Mouse (Mus musculus): ENCODE measurements around the gene Med27. TPM values are rescaled to one million over a fixed set of nuclear protein-coding genes. Genes with fewer than 3 reads are reported as not detected.

Med27 gene
- polyA plus RNA-seq, 1 experiment from 2014 or later = 53.8 TPM

DNA sequence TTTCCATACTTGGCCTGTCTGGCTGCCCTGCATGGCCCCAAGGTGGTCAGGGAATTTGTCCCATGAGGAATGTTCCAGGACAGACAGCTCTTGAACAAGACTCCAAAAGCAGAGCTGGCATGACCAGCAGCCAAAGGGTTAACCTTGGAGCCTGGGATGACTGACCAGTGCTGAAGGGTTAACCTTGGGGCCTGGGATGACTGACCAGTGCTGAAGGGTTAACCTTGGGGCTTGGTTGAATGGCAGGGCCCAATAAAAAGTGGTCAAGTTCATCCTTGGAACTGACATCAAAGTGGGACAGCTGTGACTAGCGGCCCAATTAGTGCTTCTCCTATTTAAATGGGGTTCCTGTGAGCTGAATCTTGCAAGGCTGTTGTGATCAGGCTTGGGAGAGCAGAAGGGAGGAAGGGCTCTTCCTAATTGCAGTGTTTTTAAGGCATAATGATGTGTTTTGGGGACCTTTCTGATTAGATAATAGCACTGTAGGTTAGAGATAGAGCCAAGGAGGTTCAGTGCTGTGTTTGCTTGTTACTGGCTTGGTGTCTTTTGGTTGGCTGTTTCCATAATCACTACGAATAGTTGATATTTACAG is 97.1 kb downstream of the Med27 start:
- H3K27ac ChIP-seq = no peak overlapping the region
- no peak for DNase-seq (ENCODE audit: low spot score)
- no peak overlapping the region for H3K4me3 ChIP-seq
- H3K9me3 ChIP-seq = no peaks in the 10 kb centered on the region
- no peaks in the 10 kb centered on the region for H3K27me3 ChIP-seq (ENCODE audit: insufficient read depth, poor library complexity, severe bottlenecking)
- H3K4me1 ChIP-seq = peaks cover 37% of the 10 kb centered on the region
- WGBS = 86% methylated on average over 2 of the region's 2 CpGs
- H3K36me3 ChIP-seq = no peaks in the 10 kb centered on the region

DNA sequence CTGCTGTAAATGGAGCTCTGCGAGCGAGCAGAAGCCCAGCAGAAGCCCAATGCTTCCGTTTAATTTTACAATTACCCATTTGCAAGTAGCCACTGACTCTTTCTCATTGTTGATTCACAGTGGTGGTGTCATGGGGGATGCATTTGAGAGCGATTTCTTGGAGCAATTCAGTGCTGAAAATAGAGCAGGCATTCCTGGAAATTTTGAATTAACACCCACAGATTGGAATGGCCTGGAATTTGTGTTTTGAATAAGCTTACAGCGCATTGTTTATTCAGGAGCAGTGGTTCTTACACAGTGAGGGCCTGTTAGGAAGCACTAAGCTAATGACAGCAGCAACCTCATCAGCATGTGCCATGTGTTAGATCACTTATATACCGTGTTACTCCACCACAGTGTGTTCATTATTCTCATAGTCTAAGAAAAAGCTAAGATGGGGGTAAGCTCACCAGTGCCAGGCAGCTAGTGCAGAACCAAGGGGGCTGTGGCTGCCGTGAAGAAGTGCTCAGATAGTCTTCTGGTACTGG is 101.9 kb downstream of the Med27 start:
- no peak for DNase-seq (ENCODE audit: low spot score)
- no peaks in the 10 kb centered on the region for H3K9me3 ChIP-seq
- peaks cover 26% of the 10 kb centered on the region for H3K4me1 ChIP-seq
- no peak overlapping the region for H3K27ac ChIP-seq
- H3K36me3 ChIP-seq = no peaks in the 10 kb centered on the region
- 80% methylated on average over 7 of the region's 7 CpGs for WGBS
- no peaks in the 10 kb centered on the region for H3K27me3 ChIP-seq (ENCODE audit: insufficient read depth, poor library complexity, severe bottlenecking)
- no peak overlapping the region for H3K4me3 ChIP-seq

DNA sequence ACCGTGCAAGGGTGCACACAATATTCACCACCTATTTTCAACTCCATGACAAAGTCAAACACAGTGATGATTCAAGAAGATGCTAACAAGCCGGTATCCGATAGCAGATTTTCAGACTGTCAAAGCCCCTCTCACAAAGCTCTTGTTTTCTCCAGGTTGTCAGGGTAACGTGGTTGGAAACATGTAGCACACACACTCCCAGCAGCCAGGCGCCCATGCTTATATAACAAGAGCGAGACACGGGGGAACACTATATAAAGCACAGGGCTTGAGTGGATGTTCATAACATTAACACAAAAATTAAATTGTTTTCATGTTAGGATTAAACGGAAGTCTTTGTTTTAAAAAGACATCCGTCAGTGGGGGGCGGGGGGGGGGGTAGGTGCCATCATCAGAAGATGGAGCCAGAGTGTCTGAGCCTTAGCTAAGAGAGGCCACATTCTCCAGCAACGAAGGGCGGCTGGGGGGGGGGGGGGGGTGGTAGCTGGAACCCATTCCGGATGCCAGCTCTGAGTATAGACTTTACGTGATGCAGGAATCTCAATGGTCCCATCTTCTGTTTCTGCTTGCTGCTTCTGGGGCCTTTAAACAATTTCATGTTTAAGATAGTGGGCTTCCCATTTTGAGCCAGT is 104.9 kb downstream of the Med27 start:
- Histone ChIP-seq H3K36me3 (no peaks in the 10 kb centered on the region), H3K9me3 (no peaks in the 10 kb centered on the region), H3K27me3 (ENCODE audit: insufficient read depth, poor library complexity, severe bottlenecking) (no peaks in the 10 kb centered on the region), H3K4me3 (no peak overlapping the region), H3K27ac (no peak overlapping the region), H3K4me1 (peaks cover 32% of the 10 kb centered on the region)
- no peak for DNase-seq (ENCODE audit: low spot score)
- WGBS = 80% methylated on average over 14 of the region's 14 CpGs

DNA sequence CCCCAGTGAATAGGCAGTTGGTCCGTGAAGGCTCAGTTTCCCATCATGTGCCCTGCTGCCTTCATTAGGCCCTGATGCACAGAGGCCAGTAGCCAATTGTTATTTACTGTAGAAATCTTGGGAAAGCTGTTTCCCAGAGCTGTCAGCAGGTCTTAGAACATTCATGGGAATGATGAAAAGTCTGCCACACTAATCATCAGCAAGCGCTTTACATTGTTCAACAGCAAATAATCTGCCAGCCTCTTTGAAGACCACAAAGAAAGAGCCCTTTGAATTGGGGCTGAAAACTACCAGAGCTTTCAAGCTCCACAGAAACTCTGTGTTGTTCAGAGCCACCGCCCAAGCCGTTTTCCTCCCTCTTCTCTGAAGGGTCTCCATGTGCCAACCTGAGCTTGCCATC is 106.8 kb downstream of the Med27 start:
- WGBS = 76% methylated on average over 4 of the region's 4 CpGs
- DNase-seq (ENCODE audit: low spot score) = no peak
- Histone ChIP-seq H3K27me3 (ENCODE audit: insufficient read depth, poor library complexity, severe bottlenecking) (no peaks in the 10 kb centered on the region), H3K4me1 (peaks cover 38% of the 10 kb centered on the region), H3K9me3 (no peaks in the 10 kb centered on the region), H3K36me3 (0 out of 2 replicates have a peak, but pooled peaks cover 3% of the 10 kb centered on the region), H3K4me3 (no peak overlapping the region), H3K27ac (no peak overlapping the region)

DNA sequence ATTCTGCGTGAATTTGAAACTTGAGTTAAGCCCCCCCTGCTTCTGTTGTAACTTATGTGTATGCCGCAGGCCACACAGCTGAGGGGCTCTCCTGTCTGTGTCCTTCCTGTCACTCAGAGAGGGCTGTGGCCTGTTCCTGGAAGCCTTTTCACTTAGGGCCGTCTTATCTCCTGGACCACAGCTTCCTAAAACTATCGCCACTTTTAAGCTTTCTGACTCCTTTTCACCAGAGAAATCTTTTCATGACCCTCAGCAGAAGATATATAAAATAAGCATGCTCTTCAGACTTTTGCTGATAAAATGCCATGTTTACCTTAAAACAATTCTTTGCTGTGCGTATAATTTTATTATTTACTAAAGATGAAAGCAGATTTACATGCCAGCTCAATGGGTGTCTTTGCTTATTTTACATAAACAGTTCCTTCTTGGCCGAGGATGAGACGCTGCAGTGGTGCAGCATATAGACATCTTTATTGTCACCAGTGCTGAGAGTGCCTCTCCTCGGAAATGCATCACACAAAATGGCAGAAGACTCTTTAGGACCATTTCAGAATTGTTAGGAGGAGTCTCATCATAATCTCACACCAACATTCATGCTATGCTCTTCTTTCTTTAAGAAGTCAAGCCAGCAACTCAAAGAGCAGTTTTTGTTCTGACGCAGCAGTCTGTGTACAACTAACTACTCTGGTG is 110.2 kb downstream of the Med27 start:
- Histone ChIP-seq H3K4me3 (no peak overlapping the region), H3K4me1 (peaks cover 30% of the 10 kb centered on the region), H3K27me3 (ENCODE audit: insufficient read depth, poor library complexity, severe bottlenecking) (no peaks in the 10 kb centered on the region), H3K27ac (peak overlapping the region; percentile 6; the same call in 1 of the 2 replicates), H3K9me3 (no peaks in the 10 kb centered on the region), H3K36me3 (0 out of 2 replicates have a peak, but pooled peaks cover 3% of the 10 kb centered on the region)
- no peak for DNase-seq (ENCODE audit: low spot score)
- WGBS = 53% methylated on average over 9 of the region's 9 CpGs

DNA sequence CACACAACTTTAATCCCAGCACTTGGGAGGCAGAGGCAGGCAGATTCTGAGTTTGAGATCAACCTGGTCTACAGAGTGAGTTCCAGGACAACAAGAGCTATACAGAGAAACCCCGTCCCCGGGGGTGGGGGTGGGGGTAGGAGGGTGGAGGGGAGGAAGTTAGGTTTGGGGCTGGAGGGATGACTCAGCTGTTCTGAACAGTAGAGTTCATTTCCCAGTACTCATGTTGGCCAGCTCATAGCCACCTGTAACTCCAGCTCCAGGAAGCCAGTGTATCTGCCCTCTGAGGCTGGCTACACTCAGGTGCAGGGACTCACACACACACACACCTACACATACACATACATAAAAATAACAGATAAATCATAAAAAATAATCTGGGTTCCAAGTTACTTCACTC is 111.1 kb downstream of the Med27 start:
- Histone ChIP-seq H3K4me3 (no peak overlapping the region), H3K9me3 (no peaks in the 10 kb centered on the region), H3K4me1 (peaks cover 33% of the 10 kb centered on the region), H3K27me3 (ENCODE audit: insufficient read depth, poor library complexity, severe bottlenecking) (no peaks in the 10 kb centered on the region), H3K36me3 (0 out of 2 replicates have a peak, but pooled peaks cover 3% of the 10 kb centered on the region), H3K27ac (no peak overlapping the region)
- DNase-seq (ENCODE audit: low spot score) = no peak
- WGBS = 41% methylated on average over 2 of the region's 2 CpGs

DNA sequence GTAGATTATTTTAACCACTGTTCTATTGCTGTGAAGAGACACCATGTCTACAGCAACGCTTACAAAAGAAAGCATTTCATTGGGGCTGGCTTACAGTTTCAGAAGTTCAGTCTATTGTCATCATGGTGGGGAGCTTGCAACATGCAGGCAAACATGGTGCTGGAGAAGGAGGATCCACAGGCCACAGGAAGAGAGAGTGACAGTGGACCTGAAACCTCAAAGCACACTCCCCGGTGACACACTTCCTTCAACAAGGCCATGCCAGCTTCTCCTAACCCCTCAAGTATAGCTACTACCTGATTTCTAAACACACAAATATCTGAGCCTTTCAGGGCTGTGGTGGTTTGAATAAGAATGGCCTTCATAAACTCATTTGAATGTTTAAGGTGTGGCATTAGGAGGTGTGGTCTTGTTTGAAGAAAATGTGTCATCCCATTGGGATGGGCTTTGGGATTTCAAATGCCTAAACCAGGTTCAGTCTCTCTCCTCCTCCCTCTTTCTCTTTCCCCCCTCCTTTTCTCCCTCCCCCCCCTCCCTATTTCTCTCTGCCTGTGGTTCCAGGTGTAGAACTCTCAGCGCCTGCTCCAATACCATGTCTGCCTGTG is 111.8 kb downstream of the Med27 start:
- no peaks in the 10 kb centered on the region for H3K9me3 ChIP-seq
- H3K4me3 ChIP-seq = no peak overlapping the region
- no peak for DNase-seq (ENCODE audit: low spot score)
- peaks cover 41% of the 10 kb centered on the region for H3K4me1 ChIP-seq
- WGBS = 92% methylated on average over 3 of the region's 3 CpGs
- H3K27ac ChIP-seq = no peak overlapping the region
- H3K27me3 ChIP-seq (ENCODE audit: insufficient read depth, poor library complexity, severe bottlenecking) = no peaks in the 10 kb centered on the region
- 0 out of 2 replicates have a peak, but pooled peaks cover 3% of the 10 kb centered on the region for H3K36me3 ChIP-seq

DNA sequence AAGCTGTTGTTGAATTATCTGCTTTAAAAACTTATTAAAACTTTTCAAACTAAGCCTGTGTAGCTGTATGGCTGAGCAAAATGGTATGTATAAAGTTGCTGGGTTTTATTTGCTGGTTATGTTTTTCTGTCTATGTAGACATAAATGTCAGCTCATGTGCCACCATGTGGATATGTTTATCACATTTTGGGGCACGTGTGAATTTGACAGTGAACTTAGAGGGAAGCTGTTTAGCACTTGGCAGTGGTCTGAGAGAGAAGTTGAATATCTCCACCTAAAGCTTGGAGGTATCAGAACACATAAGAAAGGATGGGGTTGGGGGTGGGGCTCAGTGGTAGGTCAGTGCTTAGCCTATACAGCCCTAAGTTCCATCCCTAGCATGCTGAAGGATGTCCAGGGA is 113.0 kb downstream of the Med27 start:
- H3K27ac ChIP-seq = no peak overlapping the region
- no peaks in the 10 kb centered on the region for H3K27me3 ChIP-seq (ENCODE audit: insufficient read depth, poor library complexity, severe bottlenecking)
- H3K4me1 ChIP-seq = peaks cover 41% of the 10 kb centered on the region
- WGBS = 79% methylated on average over 1 of the region's 1 CpGs
- H3K9me3 ChIP-seq = no peaks in the 10 kb centered on the region
- DNase-seq (ENCODE audit: low spot score) = no peak
- 0 out of 2 replicates have a peak, but pooled peaks cover 3% of the 10 kb centered on the region for H3K36me3 ChIP-seq
- H3K4me3 ChIP-seq = no peak overlapping the region

DNA sequence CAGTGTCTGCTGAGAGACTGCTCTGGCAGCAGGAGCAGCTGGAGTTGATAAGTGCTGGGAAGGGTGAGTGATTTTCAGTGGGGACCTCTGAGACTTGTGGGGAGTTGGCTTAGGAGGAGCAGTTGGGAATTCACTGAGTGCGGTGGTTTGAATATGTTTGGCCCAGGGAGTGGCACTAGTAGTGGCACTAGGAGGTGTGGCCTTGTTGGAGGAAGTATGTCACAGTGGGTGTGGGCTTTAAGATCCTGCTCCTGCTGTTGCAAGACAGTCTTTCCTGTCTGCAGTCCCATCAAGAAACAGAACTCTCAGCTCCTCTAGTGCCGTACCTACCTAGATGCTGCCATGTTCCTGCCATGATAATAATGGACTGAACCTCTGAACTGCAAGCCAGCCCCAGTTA is 115.2 kb downstream of the Med27 start:
- peaks cover 33% of the 10 kb centered on the region for H3K4me1 ChIP-seq
- H3K4me3 ChIP-seq = no peak overlapping the region
- H3K27ac ChIP-seq = no peak overlapping the region
- no peaks in the 10 kb centered on the region for H3K9me3 ChIP-seq
- no peak for DNase-seq (ENCODE audit: low spot score)
- 0 out of 2 replicates have a peak, but pooled peaks cover 3% of the 10 kb centered on the region for H3K36me3 ChIP-seq
- no peaks in the 10 kb centered on the region for H3K27me3 ChIP-seq (ENCODE audit: insufficient read depth, poor library complexity, severe bottlenecking)
- 87% methylated on average over 2 of the region's 2 CpGs for WGBS

DNA sequence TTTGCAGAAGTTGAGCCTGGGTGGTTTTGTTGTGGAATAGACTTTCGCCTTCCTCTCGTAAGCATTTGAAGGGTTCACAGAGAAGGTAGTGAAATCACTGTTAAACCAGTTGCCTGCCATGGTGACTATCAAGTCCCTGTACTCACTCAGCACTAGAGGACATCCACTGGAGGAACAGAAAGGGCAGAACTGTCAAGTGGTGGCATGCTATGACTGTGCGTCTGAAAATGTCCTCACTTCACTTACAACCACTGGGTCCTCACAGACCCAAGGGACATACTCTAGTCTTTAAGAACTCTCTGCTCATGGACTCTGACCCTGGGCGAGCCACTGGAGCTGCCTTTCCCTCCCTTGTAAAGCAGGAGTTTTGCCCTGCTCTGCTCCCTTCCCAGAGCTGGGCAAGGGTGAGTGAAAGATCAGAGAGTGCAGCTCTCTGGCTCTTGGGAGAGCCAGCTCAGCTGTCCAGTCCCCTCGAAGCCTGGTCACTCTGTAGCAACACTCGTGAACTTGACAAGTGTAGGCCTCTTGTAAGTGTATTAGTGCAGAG is 116.5 kb downstream of the Med27 start:
- Histone ChIP-seq H3K9me3 (no peaks in the 10 kb centered on the region), H3K36me3 (0 out of 2 replicates have a peak, but pooled peaks cover 3% of the 10 kb centered on the region), H3K4me1 (peaks cover 28% of the 10 kb centered on the region), H3K4me3 (no peak overlapping the region), H3K27me3 (ENCODE audit: insufficient read depth, poor library complexity, severe bottlenecking) (no peaks in the 10 kb centered on the region), H3K27ac (no peak overlapping the region)
- WGBS = 55% methylated on average over 6 of the region's 6 CpGs
- no peak for DNase-seq (ENCODE audit: low spot score)

DNA sequence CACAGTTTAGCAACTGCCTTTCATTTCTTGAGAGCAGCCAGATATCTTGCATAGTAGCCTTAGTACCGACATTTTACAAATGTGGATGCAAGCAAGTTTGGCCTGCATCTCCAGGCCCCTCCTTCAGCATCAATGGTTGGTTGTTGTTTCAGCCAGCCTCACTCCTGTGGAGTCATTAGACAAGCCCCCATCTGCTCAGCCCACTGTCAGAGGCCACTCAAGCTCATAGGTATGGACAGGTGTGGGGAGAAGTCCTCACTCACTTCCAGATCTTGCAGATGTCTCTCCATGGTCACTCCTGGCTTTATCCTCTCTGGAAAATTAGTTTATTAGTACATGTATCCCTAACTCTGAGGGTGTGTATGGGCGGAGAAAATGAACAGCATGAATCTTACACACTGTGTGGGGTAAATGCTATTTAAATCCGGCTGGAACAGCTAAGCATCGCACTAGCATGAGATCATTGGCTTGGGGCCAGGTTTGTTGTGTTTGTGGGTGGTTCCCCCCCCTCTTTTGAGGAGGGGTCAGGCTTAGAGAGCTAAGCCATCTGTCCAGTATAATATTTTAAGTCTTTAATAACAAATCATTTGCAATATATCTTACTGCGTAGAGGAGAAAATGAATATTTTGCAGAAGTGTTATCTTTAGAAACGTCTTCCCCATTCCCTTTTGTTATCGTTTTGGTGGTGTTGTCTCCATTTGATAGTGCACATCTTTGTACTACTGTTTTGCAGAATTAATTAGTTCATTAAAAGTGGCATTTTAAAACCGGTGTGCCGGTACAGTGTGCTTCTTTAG is 118.4 kb downstream of the Med27 start:
- H3K27ac ChIP-seq = no peak overlapping the region
- H3K9me3 ChIP-seq = no peaks in the 10 kb centered on the region
- WGBS = 88% methylated on average over 9 of the region's 9 CpGs
- no peaks in the 10 kb centered on the region for H3K27me3 ChIP-seq (ENCODE audit: insufficient read depth, poor library complexity, severe bottlenecking)
- H3K4me3 ChIP-seq = no peak overlapping the region
- H3K4me1 ChIP-seq = peaks cover 28% of the 10 kb centered on the region
- H3K36me3 ChIP-seq = no peaks in the 10 kb centered on the region
- no peak for DNase-seq (ENCODE audit: low spot score)

DNA sequence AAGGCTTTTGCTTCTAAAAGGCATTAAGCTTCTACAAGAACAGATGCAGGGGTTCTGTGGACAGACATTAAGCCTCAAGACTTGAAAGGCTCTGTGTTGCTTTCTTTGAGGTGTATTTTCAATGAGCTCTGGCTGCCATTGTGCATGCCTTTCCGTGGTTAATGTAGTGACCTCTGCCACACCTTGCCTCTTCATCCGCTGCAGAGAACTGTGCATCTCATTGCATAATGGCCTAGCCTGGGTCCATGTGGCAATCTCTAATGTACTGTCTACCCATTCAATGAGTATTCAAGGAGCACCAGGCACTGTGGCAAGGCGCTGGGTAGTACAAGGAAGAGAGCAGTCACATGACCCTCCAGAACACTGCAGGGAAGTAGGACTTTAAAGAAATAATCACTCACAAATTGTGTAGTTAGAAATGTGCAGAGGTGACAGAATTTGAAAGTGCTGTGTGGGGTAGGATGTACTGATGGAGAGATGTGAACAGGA is 119.1 kb downstream of the Med27 start:
- DNase-seq (ENCODE audit: low spot score) = no peak
- 76% methylated on average over 3 of the region's 3 CpGs for WGBS
- H3K27ac ChIP-seq = no peak overlapping the region
- H3K27me3 ChIP-seq (ENCODE audit: insufficient read depth, poor library complexity, severe bottlenecking) = no peaks in the 10 kb centered on the region
- H3K4me1 ChIP-seq = peaks cover 28% of the 10 kb centered on the region
- H3K4me3 ChIP-seq = no peak overlapping the region
- H3K36me3 ChIP-seq = no peaks in the 10 kb centered on the region
- no peaks in the 10 kb centered on the region for H3K9me3 ChIP-seq
